Mouse (Mus musculus) layer of hippocampus, adult 9-10 months (tissue): ENCODE data around the gene Chd9.
"Not testable (repeated sequence)": the region's sequence is repeated elsewhere in the genome, so short reads cannot be mapped to it uniquely, and the experiment has no call there.

ENCODE experiments used
- DNase-seq: peaks from one replicate; pipeline ENCODE4 v3.0.0; 2022; ENCODE audit warnings: low spot score

Chd9 gene

GRCm38 (mm10) chr8:90907848-90908551, 79.8 kb downstream of the Chd9 start:
- peak; percentile 75 for DNase-seq

- DNase-seq: no peak
These were observed 80.7 kb downstream of the Chd9 start for GRCm38 (mm10) chr8:90908580-90909471.

- DNase-seq: no peak
These were observed 95.2 kb downstream of the Chd9 start for GRCm38 (mm10) chr8:90923158-90923905.

GRCm38 (mm10) chr8:90928412-90928811, 100.3 kb downstream of the Chd9 start:
- DNase-seq: no peak

GRCm38 (mm10) chr8:90930125-90930524, 102.0 kb downstream of the Chd9 start:
- DNase-seq: not testable (repeated sequence)

GRCm38 (mm10) chr8:90932934-90933333, 104.8 kb downstream of the Chd9 start:
- DNase-seq: no peak

- DNase-seq: no peak
These were observed 106.6 kb downstream of the Chd9 start for GRCm38 (mm10) chr8:90934786-90935185.

GRCm38 (mm10) chr8:90936840-90937239, 108.7 kb downstream of the Chd9 start:
- DNase-seq: no peak

- DNase-seq: no peak
These were observed 110.3 kb downstream of the Chd9 start for GRCm38 (mm10) chr8:90938352-90938930.

GRCm38 (mm10) chr8:90939867-90940266, 111.7 kb downstream of the Chd9 start:
- DNase-seq: no peak

- DNase-seq: no peak
These were observed 115.6 kb downstream of the Chd9 start for GRCm38 (mm10) chr8:90943770-90944169.

- DNase-seq: peak; percentile 73
These were observed 126.9 kb downstream of the Chd9 start for GRCm38 (mm10) chr8:90954802-90955760.

- DNase-seq: no peak
These were observed 127.6 kb downstream of the Chd9 start for GRCm38 (mm10) chr8:90955761-90956136.

GRCm38 (mm10) chr8:90956390-90956789, 128.2 kb downstream of the Chd9 start:
- DNase-seq: no peak

GRCm38 (mm10) chr8:90957711-90958110, 129.6 kb downstream of the Chd9 start:
- no peak for DNase-seq

GRCm38 (mm10) chr8:90959721-90960120, 131.6 kb downstream of the Chd9 start:
- no peak for DNase-seq

GRCm38 (mm10) chr8:90961603-90962002, 133.5 kb downstream of the Chd9 start:
- DNase-seq: no peak

GRCm38 (mm10) chr8:90964044-90964443, 135.9 kb downstream of the Chd9 start:
- DNase-seq: no peak

GRCm38 (mm10) chr8:90965467-90966170, 137.5 kb downstream of the Chd9 start:
- no peak for DNase-seq

GRCm38 (mm10) chr8:90968307-90968706, 140.2 kb downstream of the Chd9 start:
- no peak for DNase-seq
